Comparison of ENCODE assay signal across 9 mouse cellular contexts in genomic region chr9:56851778-56852177, GRCm38 (mm10). TPM values are rescaled to one million over a fixed set of nuclear protein-coding genes. Genes with fewer than 3 reads are reported as not detected.
A peak's percentile ranks its signal among the peaks of the same experiment; 100 is the strongest.
DNase-seq lines count a peak whose midpoint lies in the region; ATAC-seq and TF ChIP-seq lines count a peak whose summit lies in the region.
"Had no signal": no experiment of that assay in that cellular context is flagged by ENCODE, and none has a peak within 500 bp of the region (broad histone marks: within the 10 kb centered on the region; RNA-seq: fewer than 3 reads in every experiment).

No protein-coding gene starts in this region.

- H3K36me3 ChIP-seq in kidney, embryonic 15.5 days = no peaks in the 10 kb centered on the region
- no peaks in the 10 kb centered on the region for H3K36me3 ChIP-seq in kidney, adult 2 months (ENCODE audit: control insufficient read depth, insufficient read depth, low read length)
- no peaks in the 10 kb centered on the region for H3K36me3 ChIP-seq in intestine, embryonic 16.5 days (ENCODE audit: control insufficient read depth, insufficient read depth, low read length)
- no peaks in the 10 kb centered on the region for H3K36me3 ChIP-seq in liver, embryonic 11.5 days (ENCODE audit: control insufficient read depth, insufficient read depth, low read length)
- H3K36me3 ChIP-seq: liver, embryonic 13.5 days had no signal

- no peak for TF ChIP-seq CTCF in kidney, adult 2 months (conservative IDR thresholded peaks at IDR 0.05; ENCODE audit: insufficient read depth, insufficient read length, low read depth, low read length)

- ATAC-seq in kidney, embryonic 15.5 days (replicated peaks; ENCODE audit: low FRiP score) = 0 out of 2 replicates have a peak, but pooled peaks have one; percentile 31
- peak; percentile 86 for ATAC-seq in intestine, embryonic 16.5 days
- no peak for ATAC-seq in liver, embryonic 11.5 days (replicated peaks; ENCODE audit: low FRiP score)

- no peak for TF ChIP-seq POLR2A in kidney, adult 2 months (IDR thresholded peaks at IDR 0.05; ENCODE audit: low read depth, low read length)

- H3K27ac ChIP-seq in kidney, embryonic 15.5 days = no peak overlapping the region
- no peak overlapping the region for H3K27ac ChIP-seq in kidney, adult 2 months (ENCODE audit: insufficient read depth, low read depth, low read length)
- peak overlapping the region; percentile 62 for H3K27ac ChIP-seq in intestine, embryonic 16.5 days (ENCODE audit: low read length)
- H3K27ac ChIP-seq in liver, embryonic 11.5 days (ENCODE audit: low read depth, low read length) = no peak overlapping the region
- H3K27ac ChIP-seq: liver, embryonic 13.5 days had no signal

- peaks cover 4% of the 10 kb centered on the region; the same call in 1 of the 2 replicates for H3K27me3 ChIP-seq in kidney, embryonic 15.5 days
- no peaks in the 10 kb centered on the region for H3K27me3 ChIP-seq in kidney, adult 2 months (replicated peaks; ENCODE audit: control insufficient read depth, insufficient read depth, low read length)
- no peaks in the 10 kb centered on the region for H3K27me3 ChIP-seq in intestine, embryonic 16.5 days (replicated peaks; ENCODE audit: control insufficient read depth, insufficient read depth, low read length)
- H3K27me3 ChIP-seq in liver, embryonic 11.5 days (replicated peaks; ENCODE audit: control insufficient read depth, insufficient read depth, low read length) = no peaks in the 10 kb centered on the region

- H3K9me3 ChIP-seq in kidney, embryonic 15.5 days (replicated peaks) = no peaks in the 10 kb centered on the region
- H3K9me3 ChIP-seq in intestine, embryonic 16.5 days (ENCODE audit: control insufficient read depth, low read length) = no peaks in the 10 kb centered on the region
- H3K9me3 ChIP-seq in liver, embryonic 11.5 days (ENCODE audit: control insufficient read depth, low read length) = no peaks in the 10 kb centered on the region
- H3K9me3 ChIP-seq: liver, embryonic 13.5 days had no signal

- peaks cover 10% of the 10 kb centered on the region for H3K4me1 ChIP-seq in kidney, embryonic 15.5 days
- no peaks in the 10 kb centered on the region for H3K4me1 ChIP-seq in kidney, adult 2 months (ENCODE audit: control insufficient read depth, insufficient read depth, low read length)
- peaks cover 18% of the 10 kb centered on the region; the same call in 1 of the 2 replicates for H3K4me1 ChIP-seq in intestine, embryonic 16.5 days (ENCODE audit: control insufficient read depth, insufficient read depth, low read length)
- no peaks in the 10 kb centered on the region for H3K4me1 ChIP-seq in liver, embryonic 11.5 days (replicated peaks; ENCODE audit: control insufficient read depth, insufficient read depth, low read length)

- no peak overlapping the region for H3K4me3 ChIP-seq in kidney, embryonic 15.5 days (replicated peaks)
- H3K4me3 ChIP-seq in kidney, adult 2 months (ENCODE audit: insufficient read depth, low read depth, low read length) = no peak overlapping the region
- H3K4me3 ChIP-seq in intestine, embryonic 16.5 days (ENCODE audit: low read length) = no peak overlapping the region
- H3K4me3 ChIP-seq in liver, embryonic 11.5 days (ENCODE audit: low read depth, low read length) = no peak overlapping the region
- H3K4me3 ChIP-seq: liver, embryonic 13.5 days had no signal

- no peak overlapping the region for H3K9ac ChIP-seq in kidney, embryonic 15.5 days
- H3K9ac ChIP-seq in intestine, embryonic 16.5 days (ENCODE audit: low read depth, low read length) = 0 out of 2 replicates have a peak overlapping the region, but pooled peaks have one; percentile 31
- no peak overlapping the region for H3K9ac ChIP-seq in liver, embryonic 11.5 days (ENCODE audit: low read depth, low read length)
- H3K9ac ChIP-seq: liver, embryonic 13.5 days had no signal

- no peak overlapping the region for H3K4me2 ChIP-seq in kidney, embryonic 15.5 days
- H3K4me2 ChIP-seq in intestine, embryonic 16.5 days (ENCODE audit: low read depth, low read length) = peak overlapping the region; percentile 11; the same call in 1 of the 2 replicates
- H3K4me2 ChIP-seq in liver, embryonic 11.5 days = no peak overlapping the region
- H3K4me2 ChIP-seq: liver, embryonic 13.5 days had no signal

- DNase-seq in kidney, adult 2 months = no peak
- peak; percentile 62 for DNase-seq in gastrocnemius, postnatal 25 days
- DNase-seq in skeletal muscle tissue, adult 2 months (ENCODE audit: low read depth, low spot score) = peak; percentile 51
- no peak for DNase-seq in layer of hippocampus, adult 9-11 months
- no peak for DNase-seq in left cerebral cortex, adult 18-20 months (ENCODE audit: low spot score in 2 of 2)
- DNase-seq in liver, embryonic 11.5 days (ENCODE audit: low spot score) = no peak
- DNase-seq: liver, embryonic 13.5 days had no signal

- 25% methylated on average over 11 of the region's 11 CpGs for WGBS in kidney, embryonic 15.5 days
- 50% methylated on average over 11 of the region's 11 CpGs for WGBS in kidney, adult 2 months
- 16% methylated on average over 11 of the region's 11 CpGs for WGBS in intestine, embryonic 16.5 days
- 36% methylated on average over 11 of the region's 11 CpGs for WGBS in liver, embryonic 11.5 days

RNA-seq across cellular contexts. Expression of gene Odf3l1, which starts 12.7 kb away (rescaled TPM):
- 0.17 and 0.22 TPM in 2 replicates for polyA plus RNA-seq in kidney, embryonic 15.5 days (2015; fragmentation: Nextera tagmentation; extraction: Ambion mirVana)
- polyA plus RNA-seq in kidney, adult 2 months (2012; rRNA removed) = 1.8 and 2.0 TPM in 2 replicates
- total RNA-seq in gastrocnemius, postnatal 25 days (2021) = under 1 TPM in 1 of 2 experiments, not detected in 1; 0.67 TPM
- polyA plus RNA-seq in intestine, embryonic 16.5 days (2015; fragmentation: Nextera tagmentation; extraction: Ambion mirVana) = 1.4 and 1.5 TPM in 2 replicates
- not detected for total RNA-seq in left cerebral cortex, adult 18-20 months (2021)
- 0.17 TPM in 1 of 2 replicates, not detected in the other for polyA plus RNA-seq in liver, embryonic 11.5 days (2014; fragmentation: Nextera tagmentation; extraction: Ambion mirVana)
- polyA plus RNA-seq: liver, embryonic 13.5 days had no signal

RNA-seq across cellular contexts. Expression of gene Cspg4, which starts 13.1 kb away (rescaled TPM):
- 25.0 and 26.5 TPM in 2 replicates for polyA plus RNA-seq in kidney, embryonic 15.5 days (2015; fragmentation: Nextera tagmentation; extraction: Ambion mirVana)
- 14.5 and 20.5 TPM in 2 replicates for polyA plus RNA-seq in kidney, adult 2 months (2012; rRNA removed)
- total RNA-seq in gastrocnemius, postnatal 25 days (2021) = 1 to 10 TPM; 6.5 to 9.4 TPM
- 17.4 and 18.2 TPM in 2 replicates for polyA plus RNA-seq in intestine, embryonic 16.5 days (2015; fragmentation: Nextera tagmentation; extraction: Ambion mirVana)
- 10 to 100 TPM; 11.1 to 12.9 TPM for total RNA-seq in left cerebral cortex, adult 18-20 months (2021)
- 1.1 and 1.3 TPM in 2 replicates for polyA plus RNA-seq in liver, embryonic 11.5 days (2014; fragmentation: Nextera tagmentation; extraction: Ambion mirVana)

RNA-seq across cellular contexts. Expression of gene Lingo1, which starts 55.5 kb away (rescaled TPM):
- 3.2 and 4.5 TPM in 2 replicates for polyA plus RNA-seq in kidney, embryonic 15.5 days (2015; fragmentation: Nextera tagmentation; extraction: Ambion mirVana)
- polyA plus RNA-seq in kidney, adult 2 months (2012; rRNA removed) = 0.72 and 1.2 TPM in 2 replicates
- total RNA-seq in gastrocnemius, postnatal 25 days (2021) = under 1 TPM; 0.21 to 0.41 TPM
- 1.0 and 1.7 TPM in 2 replicates for polyA plus RNA-seq in intestine, embryonic 16.5 days (2015; fragmentation: Nextera tagmentation; extraction: Ambion mirVana)
- 100 to 1,000 TPM; 440 to 456 TPM for total RNA-seq in left cerebral cortex, adult 18-20 months (2021)
- polyA plus RNA-seq in liver, embryonic 11.5 days (2014; fragmentation: Nextera tagmentation; extraction: Ambion mirVana) = 2.0 and 2.6 TPM in 2 replicates

Comparison
In these comparisons a context has a peak if more than half of its experiments do, and no peak if none do; other contexts are left out.
1. DNase-seq: peak in gastrocnemius, postnatal 25 days (single experiment) and skeletal muscle tissue, adult 2 months (single experiment); none in kidney, adult 2 months (single experiment), layer of hippocampus, adult 9-11 months (single experiment), left cerebral cortex, adult 18-20 months (0 of 2) and liver, embryonic 11.5 days (single experiment).